Mouse (Mus musculus) regulatory T cell (primary cell): ENCODE results near the gene Cbx5.

Experiments used
- in situ Hi-C: fragments of 300-600 bp; cut with MboI, MseI; formaldehyde crosslinking; loops from one replicate; pipeline ENCODE4 v1.15.1; 2025; ENCODE audit warnings: high pct_unique_total_duplicates

Gene Cbx5

DNA sequence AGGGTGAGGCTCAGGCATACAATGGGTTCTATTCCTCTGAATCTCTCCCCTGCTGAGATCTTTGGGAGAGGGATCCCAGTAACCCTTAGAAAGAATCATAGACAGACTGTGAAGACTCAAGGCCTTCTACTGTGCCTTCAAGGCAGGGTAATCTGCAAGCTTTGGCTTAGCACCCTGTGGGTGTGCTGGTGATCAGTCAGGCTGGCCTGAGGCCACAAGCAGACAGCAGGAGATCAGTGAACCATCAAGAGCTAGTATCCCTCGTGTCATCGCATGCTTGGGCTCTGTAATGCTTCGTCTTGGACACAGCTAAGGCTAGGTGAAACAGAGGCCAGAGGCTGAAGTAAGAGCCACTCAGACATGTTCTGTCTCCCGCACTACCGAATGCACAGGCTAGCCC lies 66.4 kb downstream of the Cbx5 start:
- in situ Hi-C loops, result loop anchor here (5.0 kb wide), 1 partner anchor 186 kb away; no protein-coding TSS in a partner anchor

DNA sequence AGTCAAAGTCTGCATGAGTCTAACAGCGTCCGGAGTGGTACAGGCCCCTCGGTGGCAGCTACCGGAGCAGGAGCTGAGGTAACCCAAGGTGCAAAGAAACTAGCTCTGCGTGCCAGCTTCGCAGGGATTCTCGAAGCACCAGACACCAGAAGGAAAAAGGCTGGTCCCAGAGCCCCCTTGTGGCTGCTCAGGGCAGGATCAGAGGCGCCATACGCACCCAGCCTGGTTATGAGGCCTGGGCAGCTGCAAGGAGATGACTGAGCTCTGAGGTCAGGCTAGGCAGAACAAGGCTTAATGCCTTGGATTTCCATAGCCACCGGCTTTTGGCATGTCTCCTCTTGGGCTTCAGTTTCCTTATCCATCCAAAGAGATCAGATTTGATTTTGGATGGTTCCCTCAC lies 67.1 kb downstream of the Cbx5 start:
- in situ Hi-C loops, result loop anchor here (5.0 kb wide), 1 partner anchor 185 kb away; no protein-coding TSS in a partner anchor

DNA sequence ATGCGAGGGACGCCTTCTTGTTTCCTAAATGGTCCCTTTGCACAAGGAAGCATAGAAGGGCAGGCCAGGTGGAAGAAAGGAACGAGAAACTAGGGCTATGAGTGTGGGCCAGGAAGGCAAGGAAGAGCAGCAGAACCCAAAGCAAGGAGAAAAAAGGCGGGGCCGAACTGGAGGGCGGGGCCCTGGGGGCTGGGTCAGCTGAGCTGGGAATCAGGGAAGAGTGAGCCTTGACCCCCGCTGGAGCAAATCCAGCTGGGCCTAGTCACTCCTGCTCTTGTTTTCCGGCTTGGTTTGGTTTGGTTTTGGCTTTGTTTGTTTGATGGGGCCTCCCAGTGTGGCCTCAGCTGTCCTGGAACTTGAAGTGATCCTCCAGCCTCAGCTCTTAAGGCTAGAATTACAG lies 68.3 kb downstream of the Cbx5 start:
- in situ Hi-C loops, result loop anchor here (5.0 kb wide), 1 partner anchor 184 kb away; no protein-coding TSS in a partner anchor

DNA sequence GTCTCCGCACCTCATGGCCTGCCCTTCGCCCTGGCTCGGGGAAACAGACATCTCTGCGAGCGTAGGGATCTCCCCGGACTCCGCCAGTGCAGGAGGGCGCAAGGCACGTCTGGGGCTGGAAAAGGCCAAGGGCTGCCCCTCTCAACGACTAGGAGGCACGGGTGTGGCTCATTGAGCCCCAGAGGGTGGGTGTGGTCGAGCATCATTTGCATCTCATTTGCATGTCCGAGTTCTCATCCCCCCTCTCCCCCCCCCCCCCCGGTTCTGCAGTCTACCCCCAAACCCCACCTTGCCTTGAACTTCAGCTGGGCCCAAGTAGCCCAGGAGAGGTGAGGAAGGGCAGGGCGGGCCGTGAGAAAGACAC lies 69.3 kb downstream of the Cbx5 start:
- in situ Hi-C loops, result loop anchor here (5.0 kb wide), 1 partner anchor 183 kb away; no protein-coding TSS in a partner anchor

DNA sequence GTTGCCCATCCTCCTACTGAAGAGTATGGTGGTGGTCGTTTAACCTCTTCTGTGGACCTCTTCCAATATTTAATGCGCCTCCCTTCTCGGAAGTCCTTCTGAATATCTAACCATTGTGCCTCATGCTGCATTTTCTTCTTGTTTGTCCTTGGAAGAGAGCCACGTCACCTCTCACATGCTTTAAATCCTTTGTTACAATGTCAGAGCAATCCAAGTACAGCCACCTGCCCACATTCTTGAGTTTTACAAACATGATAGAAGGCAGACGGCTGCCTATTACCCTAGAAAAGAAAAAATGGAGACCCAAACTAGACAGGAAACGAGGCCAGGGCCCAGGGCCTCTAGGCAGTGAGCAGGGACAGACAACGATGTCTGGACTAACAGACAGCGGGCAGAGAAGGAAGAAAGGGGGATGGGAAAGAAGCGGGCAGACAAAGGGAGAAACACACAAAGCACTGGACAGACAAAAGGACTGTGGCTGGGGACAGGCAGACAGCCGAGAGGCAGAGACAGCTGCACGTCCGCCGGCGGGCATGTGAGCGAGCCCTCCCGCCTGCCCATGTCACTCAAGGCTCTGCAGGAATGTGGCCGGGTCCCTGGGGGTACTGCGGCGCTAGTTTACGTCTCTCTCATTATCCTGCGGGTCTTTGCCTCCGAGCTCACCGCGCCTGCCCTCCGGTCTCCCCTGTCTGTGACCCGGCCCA lies 69.9 kb downstream of the Cbx5 start:
- in situ Hi-C loops, result loop anchor here (5.0 kb wide), 1 partner anchor 182 kb away; no protein-coding TSS in a partner anchor

DNA sequence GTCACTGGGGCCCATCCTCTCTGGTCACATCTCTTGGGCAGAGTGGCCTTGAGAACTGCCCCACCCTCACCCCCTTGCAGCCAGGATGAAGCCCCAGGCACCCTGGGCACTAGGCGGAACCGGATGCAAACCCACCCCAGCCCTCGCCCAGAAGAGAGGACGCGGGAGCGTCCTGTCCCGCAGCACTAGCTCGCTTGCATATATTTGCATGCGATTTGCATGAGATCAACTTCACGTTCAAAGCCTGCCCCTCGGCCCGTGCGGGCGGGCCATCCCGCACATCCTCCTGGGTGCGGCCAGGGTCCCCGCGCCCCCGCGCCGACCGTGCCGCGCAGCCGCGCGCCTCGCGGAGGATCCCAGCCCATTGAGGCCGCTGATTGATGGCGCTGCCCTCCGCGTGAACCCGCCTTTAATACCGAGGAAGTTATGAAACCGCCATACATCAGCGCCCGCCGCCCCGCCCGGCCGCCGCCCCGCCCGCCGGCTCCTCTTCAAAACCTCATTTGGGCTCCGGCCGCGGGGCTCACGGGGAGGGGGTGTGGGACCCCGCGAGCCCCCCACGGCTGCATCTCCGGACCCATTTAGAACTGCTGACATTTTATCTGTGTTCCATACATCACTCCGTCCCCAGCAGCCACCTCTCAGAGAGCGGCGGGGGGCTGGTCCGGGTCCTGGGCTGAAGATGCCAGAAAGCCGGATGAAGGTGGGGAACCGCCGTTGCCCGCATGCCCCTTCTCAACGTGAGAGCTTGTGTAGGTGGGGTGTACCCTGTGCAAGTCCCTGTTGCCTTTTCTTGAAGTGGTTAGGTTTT lies 70.6 kb downstream of the Cbx5 start:
- in situ Hi-C loops, result no loop called here

DNA sequence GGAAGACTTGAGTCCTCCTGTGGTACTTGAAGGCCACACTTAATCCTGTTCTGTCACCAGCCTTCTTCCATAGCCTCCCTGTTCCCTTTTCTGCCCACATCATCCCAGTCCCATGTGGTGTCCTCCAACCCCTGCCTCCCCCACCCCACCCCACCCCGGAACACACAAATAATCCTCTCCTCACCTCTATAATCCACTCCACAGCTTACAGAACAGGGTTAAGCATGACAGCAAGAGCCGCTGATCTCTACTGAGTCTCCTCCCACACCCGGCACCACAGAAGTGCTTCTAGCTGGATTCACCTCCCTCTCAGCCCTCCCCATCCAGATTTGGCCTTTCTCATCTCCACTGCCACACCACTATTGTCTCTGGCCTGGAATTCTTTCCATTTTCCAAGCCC lies 71.8 kb downstream of the Cbx5 start:
- in situ Hi-C loops, result no loop called here

DNA sequence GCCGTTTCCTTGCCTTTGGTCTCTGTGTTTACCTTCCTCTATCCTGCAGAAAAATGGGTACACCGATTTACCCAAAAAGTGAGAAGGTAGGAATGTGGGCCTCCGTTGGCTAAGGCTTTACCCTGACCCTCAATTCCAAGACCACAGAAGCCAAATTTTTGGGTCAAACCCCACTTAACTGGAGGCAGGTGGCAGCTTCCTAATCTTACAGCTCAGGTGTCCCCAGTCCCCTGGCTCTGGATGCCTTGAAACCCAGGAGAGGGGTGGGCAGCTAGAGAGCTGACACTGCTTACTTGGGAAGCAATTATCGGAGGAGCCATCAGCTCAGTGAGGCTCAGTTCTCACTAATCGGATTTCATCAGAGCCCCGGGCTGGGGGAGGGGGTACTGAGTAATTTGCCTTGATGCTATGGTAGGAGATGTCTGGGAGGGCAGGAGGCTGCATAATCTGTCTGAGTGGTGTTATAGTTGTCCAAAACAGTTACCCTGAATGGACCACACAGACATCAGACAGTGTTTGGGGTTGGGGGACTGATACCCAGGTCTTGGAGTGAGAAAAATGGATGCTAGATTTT lies 72.5 kb downstream of the Cbx5 start, which contains the start of gene Smug1:
Smug1 (minus strand) TSS at position 51 of the 574 bp plus-strand sequence.
- in situ Hi-C loops, result no loop called here

DNA sequence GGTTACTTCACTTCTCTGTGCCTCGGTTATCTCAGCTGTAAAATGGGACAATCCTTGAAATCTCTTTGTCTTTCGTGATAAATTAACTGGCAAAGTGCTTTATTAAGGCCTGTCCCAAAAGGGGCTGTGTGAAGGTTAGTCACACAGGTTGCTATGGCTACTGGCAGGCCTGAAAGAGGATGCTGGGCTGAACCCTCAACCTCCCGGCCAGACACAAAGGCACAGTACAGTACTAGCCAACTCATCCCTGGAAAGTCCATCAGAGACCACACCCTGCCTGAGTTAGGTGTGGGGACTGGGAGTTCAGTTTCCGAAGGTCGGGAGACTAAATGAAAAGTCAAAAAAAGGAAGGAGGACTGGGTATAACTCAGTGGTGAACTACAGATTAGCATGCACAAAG lies 73.7 kb downstream of the Cbx5 start:
- in situ Hi-C loops, result no loop called here

DNA sequence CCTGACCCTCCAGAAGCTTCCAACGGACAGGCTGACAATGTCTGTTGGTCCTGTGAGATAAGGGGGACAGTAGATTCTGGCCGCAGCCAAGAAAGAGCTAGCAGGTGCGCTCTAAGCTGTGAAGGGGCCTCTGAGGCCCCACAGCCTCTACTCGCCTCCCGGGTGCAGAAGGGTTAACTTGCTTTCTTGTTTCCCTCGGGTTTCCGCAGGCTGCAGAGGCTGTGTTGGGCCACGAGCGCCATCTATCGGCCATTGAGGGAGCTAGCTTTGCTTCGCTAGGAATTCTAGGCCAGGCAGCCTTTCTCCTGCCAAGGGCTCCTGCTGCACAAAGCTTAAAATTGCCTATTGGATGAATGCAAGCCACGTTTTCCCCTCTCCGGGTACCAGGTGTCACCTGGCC lies 74.2 kb downstream of the Cbx5 start:
- in situ Hi-C loops, result no loop called here

DNA sequence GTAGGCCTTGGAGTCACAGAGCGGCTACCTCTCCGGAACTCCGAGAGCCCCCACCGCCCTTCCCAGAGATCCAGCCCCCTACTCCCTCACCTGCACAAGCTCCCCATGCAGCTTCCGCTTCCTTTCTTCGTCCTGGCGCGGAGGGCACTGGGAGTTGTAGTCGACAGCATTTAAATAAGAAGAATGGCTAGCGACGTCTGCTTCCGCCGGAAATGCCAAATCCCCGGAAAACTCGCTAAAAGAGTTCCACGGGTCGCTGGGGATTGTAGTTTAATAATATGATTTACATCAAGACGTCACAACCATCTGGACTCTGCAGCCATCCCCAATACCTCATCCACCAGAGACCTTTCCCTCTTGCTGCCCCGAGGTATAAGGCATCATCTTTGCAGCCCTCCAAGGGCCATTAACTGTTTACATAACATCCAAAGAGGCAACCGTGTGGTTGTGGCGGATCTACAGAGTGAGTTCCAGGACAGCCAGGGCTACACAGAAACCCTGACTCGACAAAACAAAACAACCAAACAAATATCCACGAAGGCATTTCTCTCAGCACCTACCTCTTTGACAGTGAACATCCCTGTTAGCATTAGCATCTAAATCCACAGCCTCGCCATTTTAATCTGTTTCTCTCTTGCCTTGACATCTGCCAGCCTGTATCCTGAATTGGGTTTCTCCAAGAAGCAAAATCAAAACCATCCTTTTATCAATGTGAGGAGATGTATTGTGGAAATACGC lies 76.3 kb downstream of the Cbx5 start:
- in situ Hi-C loops, result no loop called here

DNA sequence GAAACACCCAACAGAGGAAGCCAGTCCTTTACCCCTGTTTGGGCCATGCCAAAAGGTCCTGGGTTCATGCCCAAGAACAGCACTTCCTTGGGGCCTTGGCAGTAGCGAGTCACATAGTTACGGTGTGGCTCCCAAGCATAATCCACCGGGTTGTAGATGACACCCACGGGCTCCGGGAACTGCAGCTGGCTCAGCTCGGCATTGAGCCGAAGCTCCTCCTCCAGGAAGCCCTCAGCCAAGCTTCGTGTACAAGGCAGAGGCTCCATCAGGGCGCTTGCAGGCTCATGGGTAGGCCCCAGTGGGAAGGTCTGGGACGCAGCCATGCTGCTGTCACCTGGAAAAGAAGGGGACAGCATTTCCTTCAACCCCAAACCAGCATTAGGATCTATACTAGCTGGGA lies 82.0 kb downstream of the Cbx5 start:
- in situ Hi-C loops, result no loop called here

DNA sequence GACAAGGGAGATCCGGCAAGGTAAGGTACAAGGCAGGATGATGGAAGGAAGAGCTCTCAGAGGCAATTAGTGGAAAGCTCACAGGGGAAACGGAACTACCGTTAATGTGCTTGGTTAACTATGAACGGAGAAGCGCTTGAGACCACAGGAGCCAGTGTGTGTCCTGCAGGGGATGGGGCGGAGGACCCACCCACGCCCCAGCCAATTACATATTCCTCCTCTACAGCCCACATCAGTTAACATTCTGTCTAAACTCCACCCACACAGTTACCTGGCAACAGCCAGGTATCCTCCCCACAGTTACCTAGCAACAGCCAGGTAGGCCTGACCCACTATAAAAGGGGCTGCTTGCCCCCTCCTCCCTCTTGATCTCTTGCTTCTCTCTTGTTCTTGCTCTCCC lies 82.7 kb downstream of the Cbx5 start:
- in situ Hi-C loops, result no loop called here

DNA sequence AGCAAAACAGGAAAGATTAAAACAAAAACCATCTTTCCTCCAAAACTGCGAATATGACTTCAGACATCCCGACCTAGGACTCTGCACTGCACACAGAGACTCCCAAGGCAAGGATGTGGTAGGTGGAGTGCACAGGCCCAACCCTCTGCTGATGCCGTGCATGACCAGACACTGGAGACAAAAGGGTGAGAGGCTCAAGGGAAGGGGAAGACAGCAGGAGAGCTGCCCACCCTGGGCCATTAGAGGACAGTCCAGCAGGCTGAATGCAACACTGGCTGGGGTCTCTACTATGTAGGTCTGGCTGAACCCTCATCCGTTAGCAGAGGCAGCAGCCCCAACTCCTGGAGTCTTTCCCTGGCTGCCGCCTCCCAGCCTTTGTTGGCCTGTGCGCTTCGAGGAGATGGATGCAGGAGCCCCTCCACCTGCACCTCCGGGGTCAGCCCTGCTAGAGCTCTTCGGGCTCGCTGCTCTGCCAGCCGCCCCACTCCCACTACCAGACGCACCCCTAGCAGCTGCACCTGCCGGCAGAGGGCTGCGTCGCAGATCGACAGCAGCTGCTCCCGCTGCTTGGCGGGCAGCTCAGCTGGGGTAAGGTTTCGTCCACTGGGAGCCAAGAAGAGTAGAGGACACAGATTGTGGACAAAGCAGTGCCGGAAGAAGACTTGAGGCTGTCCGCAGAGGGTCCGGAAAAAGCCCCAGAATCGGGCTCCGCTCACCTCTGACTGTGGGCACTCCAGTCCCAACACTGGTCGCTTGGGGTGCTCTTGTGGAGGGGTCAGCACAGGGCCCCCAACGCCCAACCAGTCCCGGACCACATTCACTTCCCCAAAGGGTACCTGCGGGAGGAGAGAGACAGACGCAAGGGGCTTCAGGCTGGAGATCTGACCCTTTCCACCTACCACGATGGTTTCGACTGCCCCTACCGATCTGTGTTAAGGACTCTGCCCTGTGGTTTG lies 84.0 kb downstream of the Cbx5 start:
- in situ Hi-C loops, result no loop called here

DNA sequence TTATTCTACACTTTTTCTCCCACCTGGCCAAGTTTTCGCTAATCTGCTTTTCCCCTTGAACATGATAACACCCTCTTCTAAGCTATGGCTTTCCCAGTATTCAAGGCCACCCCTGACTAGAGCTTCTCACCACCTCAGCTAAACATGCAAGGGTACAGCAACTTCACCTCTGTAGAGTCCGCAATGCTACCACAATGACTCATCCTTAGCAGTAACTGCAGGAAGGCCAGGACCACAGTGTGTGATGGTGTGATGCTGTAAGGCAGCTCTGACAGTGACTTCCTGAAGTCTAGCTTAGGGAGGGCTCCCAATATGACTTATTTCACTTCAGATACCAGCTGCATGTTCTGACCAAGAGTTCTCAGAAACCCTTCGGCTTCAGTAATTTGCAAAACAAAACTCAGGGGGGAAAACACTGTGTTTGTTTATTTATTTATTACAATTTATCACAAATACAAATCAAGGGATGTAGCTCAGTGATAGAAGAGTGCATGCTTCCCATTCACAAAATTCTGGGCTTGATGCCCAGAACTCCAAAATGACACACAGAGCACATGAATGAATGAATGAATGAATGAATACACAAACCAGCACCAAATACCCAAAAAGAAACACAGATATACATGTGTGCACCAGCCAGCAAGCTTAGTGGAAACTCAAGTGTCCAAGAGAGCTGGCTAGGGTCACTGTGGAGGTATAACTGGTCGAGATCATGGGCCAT lies 86.6 kb downstream of the Cbx5 start:
- in situ Hi-C loops, result no loop called here

DNA sequence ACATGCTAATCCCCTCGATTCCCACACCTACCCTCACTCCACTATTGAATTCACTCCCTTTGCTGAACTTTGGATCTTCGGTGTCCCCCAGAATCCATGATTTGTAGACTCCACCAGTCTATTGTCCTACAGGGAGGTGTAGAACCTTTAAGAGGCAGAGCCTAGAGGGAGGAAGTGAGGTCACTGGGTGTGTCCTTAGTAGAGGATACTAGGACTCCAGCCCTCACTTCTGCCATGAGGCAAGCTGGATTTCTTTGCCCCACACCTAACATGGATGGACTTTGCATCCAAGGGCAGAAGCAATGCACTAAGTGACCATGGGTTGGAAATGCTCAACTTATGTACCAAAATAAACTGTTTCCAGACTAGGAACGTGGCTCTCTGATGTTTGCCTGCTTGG lies 87.2 kb downstream of the Cbx5 start:
- in situ Hi-C loops, result no loop called here

DNA sequence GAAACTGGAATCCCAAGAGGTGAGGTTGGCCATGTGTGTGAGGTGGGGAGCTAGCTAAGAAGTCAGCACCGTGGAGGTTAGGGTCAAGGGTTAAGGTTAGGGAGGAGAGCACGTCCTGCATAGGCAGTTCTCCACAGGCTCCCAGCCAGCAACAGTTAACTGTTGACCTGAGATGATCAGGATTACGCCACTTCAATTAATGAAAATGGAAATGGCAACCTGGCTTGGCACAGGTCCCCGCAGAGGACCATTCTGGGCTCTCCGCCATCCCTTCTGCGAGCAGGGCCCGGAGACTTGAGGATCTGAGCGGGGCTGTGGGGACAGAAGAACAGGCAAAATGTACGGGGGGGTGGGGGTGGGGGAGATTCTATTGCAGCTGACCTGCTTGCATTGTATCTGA lies 91.8 kb downstream of the Cbx5 start:
- in situ Hi-C loops, result no loop called here

DNA sequence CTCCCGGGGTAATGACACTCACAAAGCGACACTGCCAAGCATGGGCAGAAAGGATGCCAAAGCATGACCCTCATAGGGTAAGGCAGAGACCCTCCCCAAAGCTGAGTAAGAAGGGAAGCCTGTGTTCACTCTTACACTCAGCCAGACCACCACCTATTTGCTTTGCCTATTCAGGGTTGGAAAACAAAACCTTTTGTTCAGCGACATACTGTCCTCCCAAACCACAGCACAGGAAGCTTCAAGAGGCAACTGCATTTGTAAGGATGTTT lies 92.3 kb downstream of the Cbx5 start:
- in situ Hi-C loops, result no loop called here

DNA sequence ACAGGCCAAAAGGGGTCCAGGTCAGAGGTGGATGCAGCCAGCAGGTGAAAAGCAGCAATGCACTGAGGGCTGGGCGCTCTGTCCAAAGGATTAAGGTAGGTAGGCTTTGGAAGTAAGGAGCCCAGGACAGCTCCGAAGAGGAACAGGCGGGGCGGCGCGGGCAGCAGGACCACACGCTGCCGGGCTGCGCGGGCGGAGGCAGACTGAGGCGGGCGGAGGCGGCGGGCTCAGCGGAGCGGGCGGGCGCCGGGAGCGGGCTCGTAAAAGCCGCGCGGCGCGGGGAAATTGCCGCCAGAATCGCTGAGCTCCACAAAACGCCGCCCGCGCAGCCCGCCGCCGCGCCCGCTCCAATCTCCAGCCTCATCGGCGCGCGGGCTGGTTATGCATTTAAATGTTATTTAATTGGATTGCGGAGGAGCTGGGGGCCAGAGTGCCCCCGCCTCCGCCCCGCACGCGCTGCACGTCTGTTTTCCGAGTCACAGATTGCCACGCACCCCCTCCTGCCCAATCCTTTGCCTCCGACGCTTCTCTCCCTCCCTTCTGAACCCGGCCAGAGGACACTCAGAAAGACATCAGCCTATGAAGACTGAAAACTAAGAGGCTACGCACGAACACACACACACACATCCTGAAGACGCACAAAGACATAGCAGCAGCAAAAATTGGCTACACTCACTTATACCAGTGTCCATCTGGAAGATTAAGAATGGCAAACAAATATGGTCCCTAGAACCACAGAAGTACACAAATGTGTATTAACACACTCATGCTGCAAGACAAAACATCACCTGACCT lies 92.8 kb downstream of the Cbx5 start:
- in situ Hi-C loops, result no loop called here
